Mouse (Mus musculus): ENCODE results near the gene Slc39a11.

- TF ChIP-seq CTCF (IDR thresholded peaks at IDR 0.05) (no peak), EP300 (IDR thresholded peaks at IDR 0.05) (no peak)
Observed at GRCm38 (mm10) chr11:113554701-113555360, 95.0 kb downstream of the Slc39a11 start.

Data from lung, postnatal 0 days (tissue).